Mouse (Mus musculus) urinary bladder, postnatal 14 days (tissue): Measurements from ENCODE around the gene Cd8a.
"Not testable (repeated sequence)": the region's sequence is repeated elsewhere in the genome, so short reads cannot be mapped to it uniquely, and the experiment has no call there.

Source experiments
- DNase-seq: peaks from one replicate; pipeline ENCODE4 v3.0.0; 2021; ENCODE audit warnings: low spot score

Cd8a gene

DNA sequence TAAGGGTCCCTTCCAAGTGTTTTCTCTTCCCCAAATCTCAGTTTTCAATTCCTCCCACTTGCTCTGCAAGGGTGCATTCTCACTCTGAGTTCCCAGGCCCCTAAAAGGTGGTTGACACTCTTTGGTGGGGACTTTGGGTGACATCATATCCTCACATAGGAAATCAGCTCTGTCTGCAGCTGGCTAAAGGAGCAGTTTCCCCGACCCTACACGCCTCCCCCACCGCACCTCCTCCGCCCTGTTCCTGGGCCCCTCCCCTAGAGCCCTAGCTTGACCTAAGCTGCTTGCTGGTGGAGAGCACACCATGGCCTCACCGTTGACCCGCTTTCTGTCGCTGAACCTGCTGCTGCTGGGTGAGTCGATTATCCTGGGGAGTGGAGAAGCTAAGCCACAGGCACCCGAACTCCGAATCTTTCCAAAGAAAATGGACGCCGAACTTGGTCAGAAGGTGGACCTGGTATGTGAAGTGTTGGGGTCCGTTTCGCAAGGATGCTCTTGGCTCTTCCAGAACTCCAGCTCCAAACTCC lies at the start of gene Cd8a:
Cd8a (plus strand) TSS at position 179 of the 527 bp plus-strand sequence.
- no peak for DNase-seq

DNA sequence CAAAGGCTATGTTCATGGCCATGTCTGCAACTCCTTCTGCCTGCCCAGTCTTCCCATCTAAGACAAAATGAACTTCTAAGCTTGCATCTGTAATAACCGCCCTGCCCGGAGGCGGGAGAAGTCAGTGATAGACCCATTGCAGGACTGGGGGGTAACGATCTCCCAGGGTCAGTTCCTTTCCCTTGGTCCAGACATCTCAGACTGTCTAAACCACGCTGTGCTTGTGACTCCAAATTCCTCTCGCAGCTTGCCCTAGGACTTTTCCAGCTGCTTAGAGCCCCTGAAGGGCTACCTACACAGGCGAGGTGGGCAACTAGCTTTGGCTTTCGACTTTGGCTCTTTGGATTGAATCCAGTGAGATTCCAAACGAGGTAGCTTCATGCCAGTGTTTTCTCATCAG lies 48.4 kb upstream of the Cd8a start:
- DNase-seq: no peak

DNA sequence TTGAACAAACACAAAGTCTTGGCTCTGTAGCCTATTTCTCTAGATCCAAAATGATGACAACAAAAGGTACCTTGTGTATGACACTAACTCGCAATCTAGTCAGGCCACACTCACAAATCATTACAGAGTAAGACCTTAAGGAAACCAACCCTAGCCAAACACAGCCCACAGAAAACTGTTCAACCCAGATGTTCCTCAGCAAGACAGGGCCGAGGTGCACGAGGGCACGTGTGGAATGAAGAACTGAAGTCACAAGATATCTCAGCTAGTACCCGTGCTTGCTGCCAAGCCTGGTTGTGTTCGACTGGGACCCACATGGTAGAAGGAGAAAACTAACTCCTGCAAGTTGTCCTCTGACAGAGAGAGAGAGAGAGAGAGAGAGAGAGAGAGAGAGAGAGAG lies 43.3 kb upstream of the Cd8a start:
- no peak for DNase-seq

DNA sequence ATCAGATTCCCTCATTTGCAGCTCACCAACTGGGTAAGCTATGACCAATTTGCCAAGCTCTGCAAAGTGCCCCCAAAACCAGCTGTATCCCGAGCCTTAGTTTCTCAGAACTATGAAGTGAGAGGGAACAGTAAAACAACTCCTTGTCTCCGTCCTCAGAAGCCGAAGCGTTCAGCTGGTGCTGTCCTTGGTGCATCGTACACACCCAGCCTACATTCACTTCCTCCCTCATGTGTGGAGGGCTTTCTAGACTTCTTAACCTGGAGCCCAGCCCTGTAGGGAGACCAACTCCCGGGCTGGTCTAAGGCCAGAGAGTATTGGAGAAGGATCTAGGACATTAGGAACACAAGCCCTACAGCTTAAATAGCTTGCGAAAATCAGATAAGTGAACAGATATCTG lies 42.7 kb upstream of the Cd8a start:
- DNase-seq: no peak

DNA sequence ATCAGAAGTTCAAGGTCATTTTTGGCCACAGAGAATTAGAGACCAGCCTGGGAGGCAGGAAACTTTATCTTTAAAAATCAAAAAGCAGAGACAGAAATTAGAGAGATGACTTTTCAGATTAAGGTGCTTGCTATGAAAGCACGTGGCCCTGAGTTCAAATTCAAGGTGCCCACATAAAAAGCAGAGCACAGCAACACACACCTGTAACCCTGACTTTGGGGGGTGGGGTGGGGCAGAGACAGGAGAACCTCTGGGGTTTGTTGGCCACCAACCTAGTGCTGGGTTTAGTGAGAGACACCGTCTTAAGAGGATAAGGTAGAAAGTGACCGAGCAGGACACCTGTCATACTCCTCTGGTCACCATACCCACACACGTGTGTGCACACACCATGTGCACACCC lies 41.7 kb upstream of the Cd8a start:
- not testable (repeated sequence) for DNase-seq

DNA sequence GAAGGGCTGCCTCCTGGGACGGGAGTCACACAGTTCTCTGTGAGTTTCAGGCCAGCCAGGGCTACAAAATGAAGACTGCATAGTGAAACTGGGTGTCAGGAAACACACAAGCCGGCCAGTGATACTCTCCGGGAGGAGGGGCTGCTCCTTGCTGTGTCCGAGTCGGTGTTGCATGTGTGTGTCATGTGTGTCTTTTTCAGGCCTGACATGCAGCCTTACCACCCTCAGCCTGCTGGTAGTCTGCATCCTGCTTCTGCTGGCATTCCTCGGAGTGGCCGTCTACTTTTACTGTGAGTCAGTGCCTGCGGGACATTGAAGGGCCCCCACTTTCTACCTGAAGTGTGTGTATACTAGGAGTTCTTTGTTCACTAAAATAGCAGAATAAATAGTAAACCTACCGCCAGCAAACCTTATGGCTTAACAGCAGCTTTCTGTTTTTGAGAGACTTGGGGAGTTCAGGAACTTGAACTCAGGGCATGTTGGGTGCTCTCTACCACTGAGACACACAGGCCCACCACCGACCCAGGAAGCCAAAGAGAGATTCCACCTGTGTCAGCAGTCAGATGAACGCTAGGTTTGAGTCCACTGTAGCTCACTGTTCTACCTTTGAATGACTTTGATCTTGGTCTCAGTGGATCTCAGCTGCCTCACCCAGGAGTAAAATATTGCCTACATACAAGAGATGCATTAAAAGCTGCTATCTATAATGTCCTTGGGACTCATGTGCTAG lies 40.8 kb upstream of the Cd8a start:
- DNase-seq: no peak

DNA sequence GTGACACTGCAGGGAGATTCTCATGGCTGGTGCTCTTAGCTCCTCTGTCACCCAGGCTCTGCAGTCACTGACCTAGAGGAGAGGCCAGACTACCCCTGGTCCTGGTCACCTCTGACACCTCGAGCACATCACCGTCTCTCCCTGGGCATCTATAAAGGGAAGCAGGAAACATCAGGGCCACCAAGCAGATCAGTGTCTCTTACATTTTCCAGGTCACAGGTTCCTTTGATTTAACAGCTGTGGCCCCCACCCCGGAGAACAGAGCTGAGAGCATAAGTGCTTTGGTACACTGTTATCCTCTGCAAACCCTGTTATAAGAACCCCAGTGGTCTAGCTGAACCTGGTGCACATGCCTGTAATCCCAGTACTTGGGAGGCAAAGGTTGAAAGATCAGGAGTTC lies 40.2 kb upstream of the Cd8a start:
- no peak for DNase-seq

DNA sequence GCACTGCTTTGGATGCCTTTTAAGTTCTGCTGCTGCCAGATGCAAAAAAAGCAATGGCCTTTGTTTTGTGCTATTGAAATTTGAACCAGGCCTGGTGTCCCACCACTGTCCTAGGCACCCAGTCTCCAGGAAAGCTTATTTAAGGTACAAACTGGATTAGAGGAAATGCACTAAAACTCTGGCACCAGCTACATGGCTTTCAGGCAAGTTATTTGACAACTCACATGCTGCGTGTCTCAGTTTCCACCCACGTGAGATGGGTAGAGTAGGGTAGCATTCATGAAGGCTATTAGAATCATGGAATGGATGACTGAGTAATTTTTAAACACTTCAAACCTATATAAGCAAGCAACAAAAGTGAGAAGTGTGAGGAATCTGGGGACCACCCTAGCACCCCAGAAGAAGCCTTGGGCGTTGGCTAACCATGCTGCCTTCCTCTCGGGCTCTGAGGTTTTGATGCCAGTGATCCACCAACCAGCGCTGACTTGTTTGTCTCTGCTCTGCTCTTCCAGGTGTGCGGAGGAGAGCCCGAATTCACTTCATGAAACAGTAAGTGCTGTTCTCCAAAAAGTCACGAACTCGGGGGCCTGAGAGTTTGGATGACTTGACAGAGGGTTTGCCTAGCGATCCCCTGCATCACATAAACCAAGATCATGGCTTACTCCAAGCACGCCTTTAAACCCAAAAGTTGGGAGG lies 39.5 kb upstream of the Cd8a start:
- no peak for DNase-seq

DNA sequence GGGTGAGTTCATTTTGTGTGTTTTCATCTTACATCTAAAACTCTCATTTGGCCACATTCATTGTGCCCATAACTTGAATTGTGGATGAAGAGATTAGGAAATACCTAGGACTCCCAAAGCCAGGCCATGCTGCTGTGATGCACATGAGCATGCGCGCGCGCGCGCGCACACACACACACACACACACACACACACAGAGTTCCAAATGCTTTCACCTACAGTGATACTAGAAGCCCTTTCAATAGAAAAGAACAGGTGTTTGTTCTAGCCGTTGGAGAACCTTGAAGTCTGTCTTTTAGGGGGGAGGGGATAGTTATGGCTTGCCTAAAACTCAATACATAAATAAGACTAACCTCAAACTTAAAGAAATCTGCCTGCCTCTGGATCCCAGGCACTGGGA lies 35.6 kb upstream of the Cd8a start:
- no peak for DNase-seq

DNA sequence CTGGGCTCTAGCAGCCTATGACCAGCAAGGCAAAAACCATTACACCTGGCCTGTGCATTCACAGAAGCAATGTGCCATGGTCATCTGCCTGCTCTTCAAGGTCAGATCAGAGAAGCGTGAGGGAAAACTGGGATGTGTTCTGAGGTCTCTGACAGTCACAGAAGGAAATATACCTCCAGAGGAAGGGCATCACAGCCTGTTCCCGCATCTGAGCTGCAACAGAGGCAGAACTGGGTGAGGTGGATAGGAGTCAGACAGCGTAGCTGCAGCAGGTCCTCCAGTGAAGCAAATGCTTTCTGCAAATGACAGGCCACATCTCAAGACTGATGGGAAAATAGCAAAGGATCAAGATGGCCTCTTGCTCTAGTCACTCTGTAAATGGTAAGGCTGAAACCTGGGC lies 34.3 kb upstream of the Cd8a start:
- DNase-seq: no peak

DNA sequence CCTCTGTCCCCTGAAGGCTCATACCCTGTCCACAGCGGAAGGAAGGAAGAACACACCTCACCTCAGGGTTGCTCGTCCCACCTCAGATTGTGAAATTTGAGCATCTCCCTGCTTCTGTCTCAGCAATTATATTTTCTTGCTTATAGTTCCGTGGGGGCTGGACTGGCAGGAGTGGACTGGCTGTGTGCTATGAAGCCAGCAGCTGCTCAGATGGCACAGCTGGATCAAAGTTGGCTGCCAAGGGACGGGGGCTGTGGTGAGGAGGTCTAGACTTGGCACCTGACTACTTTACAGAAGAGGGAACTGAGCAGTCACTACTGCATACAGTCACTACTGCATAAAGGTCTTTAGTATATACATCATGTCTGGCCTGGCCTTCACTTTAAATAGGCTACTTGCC lies 33.9 kb upstream of the Cd8a start:
- no peak for DNase-seq

DNA sequence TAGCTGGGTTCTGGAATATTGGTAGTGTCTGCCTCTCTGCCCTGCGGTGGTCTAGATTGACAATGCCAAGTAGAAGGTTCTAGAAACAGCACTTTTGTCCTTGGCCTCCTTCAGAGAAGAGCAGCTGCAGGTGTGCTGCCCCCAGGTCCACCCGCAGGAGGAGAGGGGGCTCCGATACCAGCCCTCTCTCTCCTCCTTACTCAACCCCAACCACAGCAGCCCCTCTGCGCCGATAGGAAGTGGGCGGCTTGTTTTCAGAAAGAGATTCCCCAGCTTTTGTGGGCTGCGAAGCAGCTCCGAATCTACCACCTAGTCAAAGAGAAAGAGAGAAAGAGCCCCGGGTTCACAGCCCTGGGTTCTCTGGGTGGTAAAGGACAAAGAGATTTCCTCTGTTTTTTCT lies 32.0 kb upstream of the Cd8a start:
- no peak for DNase-seq

DNA sequence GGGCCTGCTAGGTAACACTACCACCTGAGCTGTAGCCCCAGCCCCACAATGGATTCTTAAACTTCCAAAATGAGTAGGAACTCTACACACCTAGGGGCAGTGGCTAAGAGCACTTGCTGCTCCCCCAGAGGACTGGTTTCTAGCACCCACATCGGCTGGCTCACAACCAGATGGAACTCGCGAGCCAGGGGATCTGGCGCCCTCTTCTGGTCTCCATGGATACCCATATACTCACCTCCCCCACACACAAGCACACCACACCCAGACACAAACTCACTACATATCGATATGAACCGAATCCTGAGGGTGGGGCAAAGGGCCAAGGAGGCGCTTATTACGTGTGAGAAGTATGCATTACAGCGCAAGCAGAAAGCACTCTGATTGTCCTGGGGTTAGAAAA lies 25.2 kb upstream of the Cd8a start:
- no peak for DNase-seq

DNA sequence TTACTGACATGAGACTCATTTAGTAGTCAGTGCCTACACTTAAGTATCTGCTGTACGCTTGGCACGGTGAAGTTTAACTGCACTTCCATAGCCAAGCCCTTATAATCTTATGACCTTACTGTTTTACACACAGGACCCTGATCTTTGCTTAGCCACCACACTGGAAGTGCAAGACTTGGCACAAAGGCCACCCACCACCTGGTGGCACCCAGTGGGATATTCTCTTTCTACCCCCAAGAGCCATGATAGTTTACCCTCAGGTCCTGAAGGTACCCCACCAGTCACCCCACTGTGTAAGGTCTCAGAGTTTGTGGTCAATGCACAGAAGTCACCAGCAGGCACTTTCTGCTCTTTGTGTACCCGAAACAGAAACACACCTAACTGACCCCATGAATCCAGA lies 22.0 kb upstream of the Cd8a start:
- DNase-seq: no peak

DNA sequence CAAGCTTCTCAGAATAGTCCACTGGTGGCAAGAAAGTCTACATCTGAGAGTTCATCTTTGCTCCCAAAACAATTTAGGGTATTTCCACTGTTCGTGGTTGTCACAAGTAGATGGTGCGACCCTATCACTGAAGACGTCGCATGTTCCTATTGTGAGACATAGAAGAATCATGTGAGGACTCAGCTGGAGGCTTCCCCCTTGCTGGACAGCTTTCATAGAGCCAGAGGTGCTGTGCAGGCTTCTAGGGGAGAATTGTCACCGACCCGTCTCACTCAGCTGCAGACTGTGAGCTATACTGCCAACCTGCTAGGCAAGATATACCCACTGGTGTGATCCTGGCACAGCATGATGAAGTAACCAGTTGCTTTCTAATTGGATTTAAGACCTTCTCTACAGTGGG lies 21.0 kb upstream of the Cd8a start:
- no peak for DNase-seq

DNA sequence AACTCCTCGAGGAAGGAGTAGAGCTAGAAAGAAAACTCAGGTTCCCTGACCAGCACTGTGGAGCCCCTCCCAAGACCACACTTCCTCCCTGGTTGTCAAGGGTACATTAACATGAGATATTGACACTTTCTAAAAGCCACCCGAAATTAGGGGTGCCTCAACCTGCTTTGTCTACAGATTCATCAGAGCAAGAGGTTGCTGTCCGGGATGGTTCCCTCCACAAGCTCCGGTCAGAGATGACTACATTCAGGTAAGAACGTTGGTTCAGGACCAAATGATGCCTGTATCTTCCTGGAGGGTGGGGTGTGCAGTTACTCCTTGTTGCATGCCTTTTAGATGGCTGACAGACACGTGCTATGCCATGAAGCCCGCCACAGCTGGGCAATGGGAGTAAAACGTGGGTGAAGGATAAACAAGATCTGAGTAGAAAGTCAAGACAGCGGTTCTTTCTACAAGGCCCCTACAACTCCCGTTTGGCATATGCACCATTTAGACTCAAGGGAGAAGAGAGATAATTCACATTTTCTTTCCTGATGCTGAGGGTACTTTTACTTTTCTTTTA lies 20.3 kb upstream of the Cd8a start:
- no peak for DNase-seq

DNA sequence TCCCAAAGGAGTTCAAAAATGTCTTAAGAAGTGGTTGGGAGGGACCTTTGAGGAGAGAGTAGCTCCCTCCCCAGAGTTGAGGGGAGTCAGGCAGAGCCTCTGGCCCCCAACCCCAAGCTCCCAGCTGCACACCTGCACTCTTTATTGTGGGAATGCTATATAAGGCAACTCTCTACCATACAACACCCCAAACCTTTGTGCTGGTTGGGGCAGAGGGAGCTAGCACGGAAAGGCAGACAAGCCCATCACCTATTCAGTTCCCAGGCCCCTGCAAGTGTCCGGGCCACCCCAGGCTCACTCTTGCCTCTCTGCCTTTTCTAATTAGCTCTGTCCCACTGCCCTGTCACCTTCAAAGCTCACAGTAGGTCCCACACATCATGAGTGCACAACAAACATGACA lies 19.5 kb upstream of the Cd8a start:
- no peak for DNase-seq

DNA sequence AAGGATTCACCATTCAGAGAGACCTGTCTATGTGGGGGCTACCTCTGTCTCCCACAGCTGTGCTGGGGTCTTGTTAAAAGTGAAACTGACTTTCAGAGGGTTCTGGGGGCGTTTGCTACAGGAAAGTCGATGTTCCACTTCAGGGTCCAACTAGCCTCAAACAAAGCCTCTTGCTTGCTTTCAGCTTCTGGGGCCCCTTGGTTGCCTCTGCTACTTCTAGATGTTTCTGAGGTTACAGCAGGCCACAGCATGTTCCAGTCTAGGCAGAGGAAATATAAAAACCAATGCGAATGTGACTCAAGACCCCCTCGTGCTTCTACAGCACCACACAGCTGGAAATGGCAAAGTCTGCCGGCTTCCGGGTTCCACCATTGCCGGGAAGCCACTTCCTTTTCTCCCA lies 15.7 kb upstream of the Cd8a start:
- no peak for DNase-seq

DNA sequence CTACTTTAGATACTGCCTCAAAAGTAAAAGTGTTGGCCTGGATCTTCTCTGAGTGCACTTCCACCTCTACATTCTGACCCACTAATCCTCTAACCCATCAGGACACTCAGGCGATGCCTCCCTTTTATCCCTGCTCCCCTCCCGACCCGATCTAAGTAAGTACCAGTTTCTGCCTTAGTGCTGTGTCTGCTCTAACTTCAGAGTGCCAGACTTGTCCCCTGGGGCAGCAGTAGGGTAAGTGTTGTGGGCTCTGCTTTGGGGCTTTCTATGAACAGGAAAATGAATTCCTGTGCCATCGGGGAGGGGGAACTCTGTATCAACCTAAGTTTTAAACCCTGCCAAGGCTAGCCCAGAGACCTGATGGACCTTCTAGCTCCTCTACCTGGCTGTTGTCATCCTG lies 13.0 kb upstream of the Cd8a start:
- no peak for DNase-seq

DNA sequence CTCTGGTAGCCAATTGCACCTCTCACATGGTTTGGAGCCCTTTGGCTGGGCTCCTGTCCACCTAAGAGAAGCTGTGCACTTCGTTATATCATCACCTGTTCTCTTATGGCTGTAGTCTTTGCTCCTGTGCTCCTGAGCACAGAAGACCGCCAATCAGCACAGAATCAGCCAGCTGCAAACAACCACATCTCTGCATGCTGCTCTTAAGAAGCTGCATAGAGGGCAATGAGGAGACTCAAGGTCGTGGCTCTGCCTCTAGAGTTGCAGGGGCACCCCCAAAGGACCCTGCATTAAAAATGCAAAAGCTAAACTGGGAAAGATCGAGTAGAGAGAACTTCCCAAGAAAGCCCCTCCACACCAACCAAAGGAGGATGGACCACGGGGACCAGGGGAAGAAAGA lies 12.5 kb upstream of the Cd8a start:
- DNase-seq: no peak

DNA sequence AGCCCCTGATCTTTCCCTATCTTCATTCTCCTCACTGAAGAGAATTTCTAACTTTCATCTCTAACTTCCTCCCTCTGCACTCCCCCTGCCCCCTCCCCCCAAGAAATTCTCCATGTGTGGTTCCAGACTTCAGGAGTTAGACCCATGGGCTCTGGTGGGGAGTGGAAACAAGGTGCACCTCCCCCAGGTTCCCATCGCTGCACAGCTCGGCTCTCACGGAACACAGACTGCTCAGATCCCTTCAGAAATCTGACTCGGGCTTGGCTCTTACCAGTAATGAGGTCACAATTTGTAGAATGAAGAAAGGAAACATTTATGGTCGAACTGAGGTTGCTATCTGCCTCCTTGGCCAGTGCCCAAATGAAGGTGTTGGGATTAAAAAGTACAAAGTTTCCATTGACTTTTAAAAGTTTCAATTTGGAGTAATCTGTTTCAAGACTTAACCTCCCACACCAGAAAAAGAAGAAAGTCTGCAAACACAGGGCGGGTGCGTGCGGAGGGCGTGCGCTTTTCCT lies 12.0 kb upstream of the Cd8a start:
- DNase-seq: no peak

DNA sequence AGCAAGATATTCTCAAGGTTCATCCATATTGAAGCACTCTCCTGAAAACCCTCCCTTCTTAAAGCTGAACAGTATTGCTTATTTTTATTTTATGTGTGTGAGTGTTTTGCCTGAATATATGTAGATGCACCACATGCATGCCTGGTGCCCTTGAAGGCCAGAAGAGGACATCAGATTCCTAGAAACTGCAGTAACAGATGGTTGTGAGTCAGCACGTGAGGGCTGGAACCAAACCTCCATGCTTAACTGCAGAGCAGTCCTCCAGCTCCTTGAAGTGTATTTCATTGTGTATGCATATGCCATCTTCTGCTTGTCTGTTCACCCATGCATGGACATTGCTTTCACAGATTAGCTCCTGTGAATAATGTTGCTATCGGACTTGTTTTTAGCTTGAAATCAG lies 9.2 kb upstream of the Cd8a start:
- no peak for DNase-seq

DNA sequence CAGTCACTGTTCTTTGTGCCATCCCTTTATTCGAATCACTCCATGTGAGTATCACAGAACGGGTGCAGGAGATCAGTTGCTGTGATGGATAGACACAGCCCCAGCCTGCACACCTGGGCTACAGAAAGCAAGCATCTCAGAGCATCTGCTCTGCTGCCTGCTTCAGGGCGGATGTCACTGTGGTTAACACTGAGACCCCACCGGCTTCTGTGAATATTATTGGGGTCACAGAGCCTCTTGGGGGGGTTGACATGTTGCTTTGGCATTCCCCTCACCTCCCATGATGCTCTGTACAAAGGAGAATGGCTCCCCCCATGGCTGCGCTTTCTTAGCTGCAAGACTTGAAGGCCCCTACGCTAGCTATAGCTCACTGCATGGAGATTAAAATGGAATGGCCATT lies 3.8 kb upstream of the Cd8a start:
- no peak for DNase-seq
